Mouse (Mus musculus) adrenal gland, adult (tissue): Measurements from ENCODE around the gene Bbs7.
"Not testable (repeated sequence)": the region's sequence is repeated elsewhere in the genome, so short reads cannot be mapped to it uniquely, and the experiment has no call there.

Source experiments
- DNase-seq, 2 experiments: peaks; one replicate each; pipeline ENCODE4 v3.0.0; 2022 to 2023; ENCODE audit warnings: low spot score in 1 of 2; ENCODE audit not compliant: inconsistent age in 2 of 2

The Bbs7 gene

DNA sequence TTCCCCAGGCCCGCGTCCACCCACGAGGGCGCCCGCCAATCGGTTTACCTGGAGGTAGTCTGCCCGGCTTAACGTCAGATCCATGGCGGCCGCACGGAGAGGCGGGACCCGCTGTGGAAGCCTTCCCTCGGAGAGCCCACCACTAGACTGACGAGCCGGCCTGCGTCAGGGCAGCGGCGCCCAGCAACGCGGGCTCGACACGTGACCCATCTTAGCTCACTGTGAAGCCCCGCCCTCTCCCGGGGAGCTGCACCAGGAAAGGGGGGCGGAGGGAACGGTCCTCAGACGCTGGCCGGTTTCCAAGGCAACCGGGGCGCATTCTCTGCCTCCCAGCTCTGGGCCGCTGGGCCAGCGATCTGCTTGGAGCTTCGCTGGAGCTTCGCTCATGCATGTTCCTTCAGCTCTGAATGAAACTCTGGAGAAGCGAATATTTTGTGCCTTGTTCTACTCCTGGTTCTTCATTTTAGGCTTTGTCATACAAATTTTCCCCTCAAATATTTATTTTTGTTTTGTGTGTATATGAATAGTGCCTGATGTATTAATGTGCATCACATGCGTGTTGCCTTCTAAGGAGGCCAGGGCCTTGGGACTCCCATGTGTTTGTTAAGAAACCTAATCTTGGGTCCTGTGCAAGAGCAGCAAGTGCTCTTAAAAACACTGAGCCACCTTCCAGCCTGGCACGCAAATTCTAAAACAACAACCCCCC is at the start of gene Bbs7:
Bbs7 (minus strand) TSS at position 276 of the 706 bp plus-strand sequence.
- DNase-seq = peak; percentile 96 to 97

DNA sequence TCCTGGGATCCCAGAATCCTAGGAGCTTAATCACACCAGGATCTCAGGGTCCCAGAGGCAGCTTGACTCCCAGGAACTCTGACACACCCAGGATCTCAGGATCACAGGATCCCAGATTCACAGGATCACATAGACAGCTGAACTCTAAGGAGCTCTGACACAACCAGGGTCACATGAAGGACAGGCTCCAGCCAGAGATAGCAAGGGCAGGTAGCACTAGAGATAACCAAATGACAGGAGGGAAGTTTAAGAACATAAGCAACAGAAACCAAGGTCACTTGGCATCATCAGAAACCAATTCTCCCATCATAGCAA is 31.9 kb upstream of the Bbs7 start:
- DNase-seq = not testable (repeated sequence)

DNA sequence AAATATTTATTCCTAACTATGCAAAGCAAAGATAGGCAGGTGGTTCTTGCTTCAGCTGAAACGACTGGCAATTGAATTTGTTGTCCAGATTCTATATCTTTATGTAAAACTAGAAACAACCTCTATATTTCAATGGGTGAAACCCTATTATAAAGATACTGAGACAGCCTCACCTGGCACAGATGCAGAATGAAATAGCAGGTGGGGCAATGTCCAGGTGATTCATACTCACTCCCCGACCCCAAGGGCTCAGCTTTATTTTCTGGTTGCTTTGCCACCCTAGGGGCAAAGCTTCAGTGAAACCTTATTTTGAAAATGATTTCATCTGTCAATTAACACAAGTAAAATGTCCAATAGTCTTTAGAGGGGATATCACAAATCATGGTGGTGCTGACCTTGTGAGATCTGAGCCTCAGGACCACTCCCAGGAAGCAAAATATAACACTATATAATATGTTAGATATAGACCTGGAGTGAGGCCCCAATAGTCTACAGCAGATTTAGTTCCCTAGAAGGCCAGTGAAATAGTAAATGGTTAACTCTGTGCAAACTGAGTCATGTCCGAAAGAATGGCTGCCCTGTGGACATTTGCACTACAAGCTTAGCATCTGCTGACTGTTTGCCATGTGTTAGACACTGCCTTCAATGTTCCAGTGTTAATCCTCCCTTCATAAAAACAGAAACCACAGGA is 31.4 kb upstream of the Bbs7 start:
- no peak for DNase-seq

DNA sequence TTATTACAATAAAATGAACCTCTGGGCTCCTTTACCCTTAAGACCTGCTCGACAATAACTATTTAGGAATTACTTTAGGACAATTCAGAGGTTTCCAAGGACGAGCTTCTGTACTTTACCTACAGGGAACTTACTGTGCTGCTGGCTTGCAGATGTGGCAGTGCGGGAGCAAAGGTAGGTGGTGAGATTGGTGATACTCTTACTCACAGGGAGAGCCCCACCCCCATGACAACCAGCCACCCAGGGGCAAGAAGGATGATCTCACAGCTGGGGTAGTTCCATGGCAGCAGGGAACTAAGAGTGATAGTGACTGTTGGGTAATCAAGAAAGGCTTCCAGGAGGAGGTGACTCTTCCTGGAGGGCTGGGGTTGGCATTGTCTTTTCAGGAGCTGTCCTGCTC is 30.1 kb upstream of the Bbs7 start:
- no peak for DNase-seq

DNA sequence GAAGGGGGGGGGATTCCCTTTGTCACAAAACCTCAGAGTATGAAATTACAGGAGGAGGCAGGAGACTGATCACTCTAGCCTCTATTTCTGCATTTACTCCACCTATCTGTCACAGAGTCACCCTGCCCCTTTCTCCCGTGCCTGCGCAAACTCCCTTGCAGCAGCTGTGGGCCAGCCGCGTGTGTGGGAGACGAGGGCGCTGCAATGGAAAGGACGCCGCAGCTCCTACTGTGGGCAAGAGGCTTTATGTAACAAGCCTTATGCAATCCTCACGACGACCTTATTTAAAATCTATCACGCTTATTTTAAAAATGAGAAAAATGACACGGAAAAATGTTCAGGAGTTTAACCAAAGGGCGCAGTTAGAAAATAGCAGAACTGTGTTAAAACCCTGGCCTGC is 29.5 kb upstream of the Bbs7 start:
- no peak for DNase-seq

DNA sequence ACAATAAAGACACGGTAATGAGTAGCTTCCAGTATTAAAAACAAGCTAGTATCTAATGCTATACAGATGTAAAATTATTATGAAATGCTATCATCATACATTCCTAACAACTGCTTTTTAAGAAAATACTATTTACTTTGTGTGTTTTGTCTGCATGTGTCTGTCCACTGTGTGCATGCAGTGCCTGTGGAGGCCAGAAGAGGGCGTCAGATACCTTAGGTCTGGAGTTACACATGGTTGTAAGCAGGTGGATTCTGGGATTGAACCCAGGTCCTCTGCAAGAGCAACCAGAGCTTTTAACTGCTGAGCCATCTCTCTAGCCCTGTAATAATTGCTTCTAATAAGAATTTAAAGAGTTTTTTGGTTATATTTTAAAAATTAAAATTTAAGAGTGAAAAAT is 27.5 kb upstream of the Bbs7 start:
- no peak for DNase-seq

DNA sequence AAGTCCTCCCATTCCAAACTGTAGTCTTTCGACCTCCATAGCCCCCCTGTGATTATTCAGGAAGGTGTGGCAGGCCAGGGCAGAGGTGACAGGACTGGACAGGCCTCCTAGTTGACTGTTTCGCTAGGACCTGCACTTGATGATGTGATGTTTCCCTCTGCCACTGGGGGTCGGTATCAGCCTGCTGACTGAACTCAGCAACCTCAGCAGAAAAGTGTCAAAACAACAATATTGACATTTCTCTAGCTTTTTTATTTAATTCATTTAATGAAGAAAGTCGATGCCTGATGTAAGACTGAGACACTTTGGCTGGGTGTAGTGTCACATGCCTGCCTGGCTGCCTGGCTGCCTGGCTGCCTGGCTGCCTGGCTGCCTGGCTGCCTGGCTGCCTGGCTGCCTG is 22.2 kb upstream of the Bbs7 start:
- DNase-seq = peak in 1 of 2 experiments; percentile 57

DNA sequence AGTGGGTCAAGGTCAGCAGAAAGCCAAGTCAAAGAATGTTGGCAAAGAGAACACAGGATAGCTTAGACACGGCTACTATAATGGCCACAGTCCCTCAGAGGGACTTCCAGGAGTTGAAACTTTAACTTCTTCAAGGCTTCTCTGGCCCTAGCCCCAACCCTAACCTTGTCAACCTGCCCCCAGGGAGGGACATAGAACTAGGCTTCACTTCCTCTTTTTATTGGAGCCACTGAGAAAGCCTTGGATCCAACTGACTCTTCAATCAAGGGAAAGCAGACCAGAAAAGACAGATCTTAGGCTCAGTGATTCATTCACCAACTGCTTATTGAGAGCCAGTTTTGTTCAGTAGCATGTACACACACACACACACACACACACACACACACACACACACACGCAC is 13.5 kb upstream of the Bbs7 start:
- DNase-seq = no peak

DNA sequence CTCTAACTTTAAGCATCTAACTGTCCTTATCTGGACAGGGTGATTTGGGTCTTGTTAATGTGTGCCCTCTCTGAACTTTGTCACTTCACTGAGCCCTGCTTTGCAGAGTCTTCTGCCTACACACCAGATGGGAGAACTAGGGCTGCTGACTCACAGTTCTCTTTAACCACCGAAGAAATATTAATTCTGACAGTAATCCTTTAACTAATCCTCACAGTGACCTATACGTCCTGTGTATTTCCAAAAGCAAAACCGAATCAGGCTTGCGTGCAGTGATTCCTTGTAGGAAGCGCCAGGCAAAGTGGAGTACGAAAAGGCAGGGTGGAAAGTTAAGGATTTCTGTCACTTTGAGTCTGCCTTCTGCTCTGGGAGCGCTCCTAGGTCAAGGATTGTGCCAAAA is 4.9 kb upstream of the Bbs7 start:
- DNase-seq = no peak

DNA sequence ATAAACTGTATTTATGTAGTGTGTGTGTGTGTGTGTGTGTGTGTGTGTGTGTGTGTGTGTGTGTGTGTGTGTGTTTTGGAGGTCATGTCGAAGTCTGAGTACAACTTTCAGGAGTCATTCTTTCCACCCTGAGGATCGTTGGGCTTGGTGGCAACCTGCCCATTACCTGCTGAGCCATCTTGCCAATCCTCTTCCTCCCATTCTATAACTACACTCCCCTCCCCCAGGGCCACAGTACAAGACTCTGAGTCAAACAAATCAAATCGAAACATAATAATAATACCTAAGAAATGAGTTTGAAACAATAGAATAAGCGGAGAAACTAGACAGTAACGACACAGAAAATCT is 605 bp upstream of the Bbs7 start:
- peak; percentile 11 to 32 for DNase-seq

DNA sequence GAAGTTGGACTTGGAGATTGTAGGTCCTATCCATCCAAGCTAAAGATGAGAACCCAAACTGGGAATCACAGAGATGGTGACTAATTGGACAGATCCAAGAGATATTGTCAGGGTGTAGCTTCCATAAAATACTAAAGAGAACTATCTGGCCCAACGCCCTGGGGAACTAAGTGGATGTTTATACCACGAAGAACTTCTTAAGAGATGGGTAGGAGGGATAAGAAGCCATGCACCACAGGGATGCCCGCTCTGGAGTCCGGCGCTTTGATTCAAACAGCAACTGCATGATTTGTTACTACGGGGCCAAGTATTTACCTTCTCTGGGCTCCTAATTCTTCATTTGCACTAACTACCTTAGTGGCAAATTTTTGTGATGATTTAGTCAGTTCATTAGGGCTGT is 590 bp downstream of the Bbs7 start:
- no peak for DNase-seq

DNA sequence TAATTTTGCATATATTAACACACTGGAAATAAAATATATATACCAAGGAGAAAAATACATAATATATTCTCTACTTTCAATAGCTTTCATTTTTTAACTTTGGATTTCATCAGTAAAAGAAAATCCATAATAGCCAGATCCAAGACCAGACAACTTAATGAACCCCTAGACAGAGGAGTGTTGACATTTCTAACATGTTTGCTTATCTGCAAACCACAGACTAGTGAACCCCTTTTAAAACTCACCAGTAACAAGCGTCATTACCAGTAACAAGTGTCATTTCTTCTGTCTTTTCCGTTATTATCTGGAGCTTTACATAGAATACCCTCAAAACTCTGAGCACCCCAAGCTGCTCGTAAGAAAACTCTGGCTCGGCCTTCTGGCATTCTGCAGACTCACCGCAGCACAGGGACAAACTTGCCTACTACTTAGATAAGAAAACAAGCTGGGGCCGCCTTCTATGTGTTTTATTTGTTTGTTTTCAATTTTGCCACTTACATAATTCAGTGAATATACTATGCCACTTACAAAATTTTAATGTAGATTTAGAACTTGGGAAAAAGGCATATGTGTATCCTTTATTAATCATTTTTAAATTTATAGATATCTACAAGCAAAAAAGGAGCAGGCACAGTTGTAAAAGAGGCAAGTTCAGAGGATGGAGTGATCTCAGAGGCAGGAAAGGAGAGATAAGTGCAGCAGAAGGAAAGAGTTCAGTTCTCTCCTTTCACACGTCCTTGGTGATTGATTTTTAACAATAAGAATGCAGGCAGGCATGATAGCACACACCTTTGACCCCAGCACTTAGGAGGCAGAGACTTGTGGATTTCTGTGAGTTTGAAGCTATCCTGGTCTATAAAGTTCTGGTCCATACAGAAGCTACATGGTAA is 7.1 kb downstream of the Bbs7 start:
- DNase-seq = no peak

DNA sequence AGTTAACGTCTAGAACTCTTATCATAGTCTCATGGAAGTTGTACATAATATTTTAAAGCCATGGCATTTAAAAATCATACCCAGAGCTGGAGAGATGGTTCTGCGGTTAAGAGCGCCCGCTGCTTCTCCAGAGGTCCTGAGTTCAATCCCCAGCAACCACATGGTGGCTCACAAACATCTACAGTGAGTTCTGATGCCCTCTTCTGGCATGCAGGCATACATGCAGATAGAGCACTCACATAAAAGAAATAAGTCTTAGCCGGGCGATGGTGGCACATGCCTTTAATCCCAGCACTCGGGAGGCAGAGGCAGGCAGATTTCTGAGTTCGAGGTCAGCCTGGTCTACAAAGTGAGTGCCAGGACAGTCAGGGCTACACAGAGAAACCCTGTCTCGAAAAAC is 13.5 kb downstream of the Bbs7 start:
- DNase-seq = not testable (repeated sequence)

DNA sequence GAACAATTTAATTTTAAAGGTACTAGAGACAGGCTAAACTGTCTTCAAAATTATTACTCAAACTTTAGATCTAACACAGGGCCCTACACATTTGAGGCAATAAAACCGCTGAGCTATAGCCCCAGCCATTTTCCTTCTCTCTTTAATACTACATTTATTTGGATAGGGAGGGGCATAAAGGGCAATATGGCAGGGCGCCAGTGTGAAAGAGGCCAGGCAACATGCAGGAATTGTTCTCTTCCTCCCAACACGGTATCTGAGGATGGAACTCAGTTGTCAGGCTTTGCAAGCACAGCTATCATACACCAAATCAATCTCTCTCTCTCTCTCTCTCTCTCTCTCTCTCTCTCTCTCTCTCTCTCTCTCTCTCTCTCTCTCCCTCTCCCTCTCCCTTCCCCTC is 14.5 kb downstream of the Bbs7 start:
- DNase-seq = no peak

DNA sequence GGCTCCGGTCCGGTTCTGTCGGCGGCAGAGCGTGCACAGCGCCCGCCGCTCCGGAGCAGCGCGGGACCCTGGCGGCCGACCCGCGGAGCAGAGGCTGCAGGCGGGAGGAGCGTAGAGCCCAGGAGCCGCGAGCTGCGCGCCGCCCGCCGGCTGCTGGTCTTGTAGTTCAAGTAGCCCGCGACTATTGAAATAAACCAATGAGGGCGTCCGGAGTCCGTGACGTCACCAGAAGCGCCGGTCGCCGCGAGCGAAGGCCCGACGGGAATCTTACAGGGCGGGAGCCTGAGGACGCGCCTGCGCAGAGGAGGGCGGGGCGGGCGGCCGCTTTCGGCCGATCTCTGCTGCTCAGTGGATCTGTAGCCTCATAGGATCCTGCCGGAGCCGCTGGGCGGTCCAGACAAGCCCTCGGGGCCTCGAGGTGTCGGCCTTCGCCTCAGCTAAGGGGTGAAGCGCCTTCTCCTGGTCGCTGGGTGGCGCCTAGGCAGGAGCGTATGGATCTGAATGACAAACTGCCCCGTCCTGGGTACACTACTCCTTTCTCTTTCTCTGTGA is 41.4 kb downstream of the Bbs7 start, which contains the start of gene Ccna2:
Ccna2 (minus strand) TSS at position 324 of the 552 bp plus-strand sequence.
- DNase-seq = peak; percentile 99

DNA sequence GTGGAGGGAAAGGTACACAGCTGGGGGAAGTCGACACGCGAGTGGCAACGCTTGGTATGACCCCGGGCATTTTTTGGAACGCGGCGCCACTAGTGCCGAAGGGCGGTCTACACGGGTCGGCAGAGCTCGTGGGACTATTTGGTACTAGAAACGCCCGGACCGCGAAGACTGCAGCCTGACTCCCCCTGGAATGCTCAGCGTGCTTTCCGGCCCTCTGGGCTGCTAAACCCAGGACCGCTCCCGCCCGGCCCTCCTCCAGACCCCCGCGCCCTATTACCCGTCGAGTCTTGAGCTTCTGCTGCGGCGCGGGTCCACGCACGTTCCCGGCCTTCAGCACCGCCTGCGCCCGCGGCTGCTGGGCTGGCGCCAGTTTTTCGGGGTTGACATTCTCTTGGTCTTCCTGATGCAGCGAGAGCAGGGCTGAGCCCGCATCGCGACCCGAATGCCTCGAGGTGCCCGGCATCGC is 41.9 kb downstream of the Bbs7 start:
- DNase-seq = no peak

DNA sequence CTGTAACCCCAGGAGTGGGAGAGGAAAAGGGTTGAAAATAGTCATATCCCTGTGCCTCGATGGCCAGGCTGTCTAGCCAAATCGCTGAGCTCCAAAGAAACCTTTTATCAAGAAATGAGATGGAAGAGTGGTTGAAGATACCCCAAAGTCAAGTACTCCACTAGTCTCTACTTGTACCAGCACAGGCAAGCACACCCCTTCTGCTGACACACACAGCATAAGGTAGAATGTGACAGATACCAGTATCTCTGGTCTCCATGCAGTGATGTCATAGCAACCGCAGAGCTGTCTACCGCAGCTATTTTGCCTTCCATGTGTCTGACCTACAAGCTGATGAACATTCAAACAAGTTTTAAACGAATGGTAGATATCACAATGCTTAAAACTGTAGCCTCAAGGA is 43.4 kb downstream of the Bbs7 start:
- DNase-seq = no peak

DNA sequence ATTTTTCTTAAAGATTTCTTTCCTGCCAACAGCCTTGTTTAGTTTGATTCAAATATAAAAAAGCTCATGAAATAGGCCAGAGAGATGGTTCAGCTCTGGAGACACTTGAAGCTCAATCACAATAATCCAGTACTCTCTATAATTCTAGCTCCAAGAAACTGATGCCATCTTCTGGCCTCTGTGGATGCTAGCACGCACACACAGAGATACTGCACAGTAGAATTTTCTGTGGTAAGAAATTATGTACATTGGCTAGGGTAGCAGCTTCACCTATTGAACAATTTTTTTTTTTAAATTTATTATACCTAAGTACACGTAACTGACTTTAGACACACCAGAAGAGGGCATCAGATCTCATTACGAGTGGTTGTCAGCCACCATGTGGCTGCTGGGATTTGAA is 49.6 kb downstream of the Bbs7 start:
- DNase-seq = no peak

DNA sequence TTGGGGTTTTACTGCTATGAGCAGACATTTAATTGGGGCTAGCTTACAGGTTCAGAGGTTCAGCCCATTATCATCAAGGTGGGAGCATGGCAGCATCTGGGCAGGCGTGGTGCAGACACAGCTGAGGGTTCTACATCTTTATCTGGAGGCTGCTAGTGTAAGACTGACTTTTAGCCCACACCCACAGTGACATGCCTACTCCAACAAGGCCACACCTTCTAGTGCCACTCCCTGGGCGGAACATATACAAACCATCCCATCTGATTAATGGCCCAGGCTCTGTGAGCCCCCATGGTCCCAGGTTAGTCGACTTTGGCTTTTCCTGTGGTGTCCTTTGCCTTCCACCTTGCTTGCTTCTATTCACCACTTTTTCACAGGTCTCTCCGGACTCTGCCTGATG is 53.7 kb downstream of the Bbs7 start:
- no peak for DNase-seq

DNA sequence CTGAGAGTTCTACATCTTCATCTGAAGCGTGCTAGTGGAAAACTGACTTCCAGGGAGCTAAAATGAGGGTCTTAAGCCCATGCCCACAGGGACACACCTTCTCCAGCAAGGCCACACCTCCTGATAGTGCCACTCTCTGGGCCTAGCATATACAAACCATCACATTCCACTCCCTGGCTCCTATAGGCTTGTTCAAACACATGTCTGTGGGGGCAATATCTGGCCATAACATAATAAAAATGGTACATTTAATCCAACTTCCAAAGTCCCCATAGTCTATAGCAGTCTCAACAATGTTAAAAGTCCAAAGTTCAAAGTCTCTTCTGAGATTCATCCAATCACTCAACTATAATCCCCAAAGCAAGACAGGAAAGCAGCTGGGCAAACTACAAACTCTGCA is 55.7 kb downstream of the Bbs7 start:
- no peak for DNase-seq

DNA sequence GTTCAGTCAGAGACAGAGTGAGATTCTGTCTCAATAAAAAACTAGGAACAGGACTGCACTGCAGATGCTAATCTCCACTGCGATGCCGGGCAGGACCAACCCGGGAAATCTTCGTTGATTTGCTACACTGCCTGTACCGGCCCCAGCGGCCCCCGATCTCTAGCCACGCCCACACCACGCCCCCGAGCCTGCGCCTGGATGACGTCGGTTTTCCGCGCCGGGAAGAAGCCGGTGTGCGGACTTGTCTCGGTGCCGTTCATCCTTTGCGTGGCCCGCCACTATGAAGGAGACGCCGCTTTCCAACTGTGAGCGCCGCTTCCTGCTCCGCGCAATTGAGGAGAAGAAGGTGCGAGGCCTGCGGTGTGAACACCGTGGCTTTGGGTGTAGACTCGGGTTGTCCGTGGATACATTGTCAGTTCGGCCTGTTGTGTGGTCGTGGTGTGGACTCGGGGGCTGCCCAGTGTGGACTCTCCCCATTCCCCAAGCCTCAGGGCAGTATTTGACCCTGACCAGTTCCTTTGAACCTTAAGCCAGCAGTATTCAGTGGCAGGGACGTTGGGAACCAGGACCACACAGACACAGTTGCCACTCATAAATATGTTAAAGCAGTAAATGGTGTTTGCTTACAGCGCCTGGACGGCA is 60.8 kb downstream of the Bbs7 start, which contains the start of gene Exosc9:
Exosc9 (plus strand) TSS at position 201 of the 642 bp plus-strand sequence.
- peak; percentile 94 to 99 for DNase-seq
